Mouse (Mus musculus): Measurements from ENCODE around the gene Gabrp. TPM values are rescaled to one million over a fixed set of nuclear protein-coding genes. Genes with fewer than 3 reads are reported as not detected.
A peak's percentile ranks its signal among the peaks of the same experiment; 100 is the strongest.

Gene Gabrp
- total and polyA plus RNA-seq, 3 experiments = 0.08 TPM; not detected in 2

DNA sequence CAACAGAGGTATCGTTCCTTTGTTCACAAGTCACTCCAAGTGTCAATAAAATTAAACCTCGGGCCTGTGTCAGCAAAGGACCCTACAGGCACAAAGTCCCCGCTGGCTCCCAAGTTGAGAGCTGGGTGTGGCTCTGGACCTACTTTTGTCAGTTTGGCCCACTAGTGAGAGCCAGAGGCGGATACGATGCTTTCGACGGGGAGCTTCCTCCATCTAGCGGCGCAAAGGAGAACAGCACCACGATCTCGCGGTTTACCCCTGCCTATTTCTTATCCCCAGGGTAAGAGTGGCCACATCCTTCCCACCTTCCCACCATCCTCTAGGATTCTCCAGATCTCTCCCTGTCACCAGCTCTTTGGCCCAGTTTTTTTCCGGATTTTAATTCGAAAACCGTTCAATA is 35.5 kb upstream of the Gabrp start:
- no peaks in the 10 kb centered on the region for H3K9me3 ChIP-seq (replicated peaks; ENCODE audit: low read length)
- peaks cover 2 to 4% of the 10 kb centered on the region in 2 experiments; a peak in 1 of 4 replicates for H3K4me1 ChIP-seq (ENCODE audit: control insufficient read depth in 1 of 2, insufficient read depth in 2 of 2)
- no peaks in the 10 kb centered on the region for H3K27me3 ChIP-seq (replicated peaks)
- H3K79me2 ChIP-seq (replicated peaks; ENCODE audit: control insufficient read depth, extremely low read depth, insufficient read depth, poor library complexity, severe bottlenecking) = no peaks in the 10 kb centered on the region
- TF ChIP-seq KAT2A (IDR thresholded peaks at IDR 0.05; ENCODE audit: insufficient replicate concordance, low read length) = no peak
- TF ChIP-seq TCF12 (IDR thresholded peaks at IDR 0.05; ENCODE audit: low read depth, low read length) = no peak
- TF ChIP-seq MAFK (IDR thresholded peaks at IDR 0.05; ENCODE audit: insufficient replicate concordance, low read length) = no peak
- TF ChIP-seq BHLHE40 (IDR thresholded peaks at IDR 0.05; ENCODE audit: low read depth, low read length) = no peak
- TF ChIP-seq ELF1 (IDR thresholded peaks at IDR 0.05; ENCODE audit: low read depth, low read length) = peak; percentile 33; the same call in 1 of the 2 replicates
- no peak for TF ChIP-seq USF1 (IDR thresholded peaks at IDR 0.05; ENCODE audit: low read depth, low read length)
- peak; percentile 56; the same call in 1 of the 2 replicates for TF ChIP-seq NELFE (IDR thresholded peaks at IDR 0.05; ENCODE audit: low read depth, low read length)
- no peak for TF ChIP-seq PAX5 (IDR thresholded peaks at IDR 0.05; ENCODE audit: low read length)
- TF ChIP-seq ETS1 (conservative IDR thresholded peaks at IDR 0.05; ENCODE audit: low read depth, low read length) = no peak
- no peak for TF ChIP-seq UBTF (IDR thresholded peaks at IDR 0.05; ENCODE audit: low read depth, low read length)
- TF ChIP-seq IRF4 (IDR thresholded peaks at IDR 0.05; ENCODE audit: low read depth, low read length) = peak; percentile 35; the same call in 1 of the 2 replicates
- no peak for TF ChIP-seq MXI1 (IDR thresholded peaks at IDR 0.05; ENCODE audit: low read depth, low read length)
- TF ChIP-seq HCFC1 (IDR thresholded peaks at IDR 0.05; ENCODE audit: low read depth, low read length) = no peak
- TF ChIP-seq EP300 (IDR thresholded peaks at IDR 0.05; ENCODE audit: low read length) = no peak
- no peak for TF ChIP-seq ZKSCAN1 (IDR thresholded peaks at IDR 0.05; ENCODE audit: borderline replicate concordance, low read depth, low read length)
- no peak for TF ChIP-seq GABPA (IDR thresholded peaks at IDR 0.05; ENCODE audit: insufficient replicate concordance, low read depth, low read length)
- TF ChIP-seq RCOR1 (conservative IDR thresholded peaks at IDR 0.05; ENCODE audit: low read depth, low read length) = 0 out of 2 replicates have a peak, but pooled peaks have one; percentile 30
- peak; percentile 70 for TF ChIP-seq ZC3H11A (IDR thresholded peaks at IDR 0.05; ENCODE audit: low read depth, low read length)
- no peak for TF ChIP-seq JUN (IDR thresholded peaks at IDR 0.05; ENCODE audit: insufficient read depth, low read depth, low read length)
- TF ChIP-seq MYC (IDR thresholded peaks at IDR 0.05; ENCODE audit: low read depth, low read length) = 0 out of 2 replicates have a peak, but pooled peaks have one; percentile 38
- TF ChIP-seq RAD21 (IDR thresholded peaks at IDR 0.05; ENCODE audit: low read depth, low read length) = peak; percentile 99
- no peak for TF ChIP-seq POLR2A (IDR thresholded peaks at IDR 0.05; ENCODE audit: low read depth, low read length)
- TF ChIP-seq E2F4 (IDR thresholded peaks at IDR 0.05; ENCODE audit: insufficient replicate concordance, low read depth, low read length) = 0 out of 2 replicates have a peak, but pooled peaks have one; percentile 29
- peak; percentile 88 for TF ChIP-seq SMC3 (IDR thresholded peaks at IDR 0.05; ENCODE audit: low read depth, low read length)
- 0 out of 2 replicates have a peak, but pooled peaks have one; percentile 33 for TF ChIP-seq MAZ (IDR thresholded peaks at IDR 0.05; ENCODE audit: low read depth, low read length)
- no peak for TF ChIP-seq CHD2 (IDR thresholded peaks at IDR 0.05; ENCODE audit: low read length)
- no peak for TF ChIP-seq NRF1 (IDR thresholded peaks at IDR 0.05; ENCODE audit: low read depth, low read length)
- peak; percentile 92 to 97 for TF ChIP-seq CTCF (conservative IDR thresholded peaks at IDR 0.05 in 1 of 2, IDR thresholded peaks at IDR 0.05 in 1 of 2; ENCODE audit: low read depth in 2 of 2, low read length in 2 of 2)
- no peak for TF ChIP-seq JUND (conservative IDR thresholded peaks at IDR 0.05; ENCODE audit: low read depth, low read length)
- TF ChIP-seq CHD1 (IDR thresholded peaks at IDR 0.05; ENCODE audit: low read depth, low read length) = no peak
- TF ChIP-seq MEF2A (IDR thresholded peaks at IDR 0.05; ENCODE audit: borderline replicate concordance, low read depth, low read length) = peak; percentile 26; the same call in 1 of the 2 replicates
- TF ChIP-seq ZMIZ1 (IDR thresholded peaks at IDR 0.05; ENCODE audit: low read depth, low read length) = no peak
- in situ Hi-C loops (cut with MboI; ENCODE audit: low pct_ligation_motif_present, low pct_unique_long_range_greater_than_20kb, low sequenced_read_pairs) (loop anchor here (5.0 kb wide), 1 partner anchor 437 kb away; no protein-coding TSS in a partner anchor), dilution Hi-C loops (cut with MboI; ENCODE audit: extremely low pct_ligation_motif_present, extremely low pct_unique_long_range_greater_than_20kb, low sequenced_read_pairs) (no loop called here)
- H3K4me3 ChIP-seq (replicated peaks in 1 of 3; ENCODE audit: low read depth in 2 of 3, low read length in 2 of 3, poor library complexity in 1 of 3) = no peak overlapping the region
- H3K4me2 ChIP-seq (ENCODE audit: insufficient read depth, low read depth, poor library complexity, severe bottlenecking) = no peak overlapping the region
- no peaks in the 10 kb centered on the region for H3K36me3 ChIP-seq (replicated peaks in 1 of 2; ENCODE audit: control insufficient read depth in 1 of 2, insufficient read depth in 1 of 2, low read length in 1 of 2)
- no peak overlapping the region for H3K9ac ChIP-seq (ENCODE audit: insufficient read depth, low read depth)
- no peak overlapping the region for H3K27ac ChIP-seq (ENCODE audit: insufficient read depth, low read depth)
- peak; percentile 72 for DNase-seq (ENCODE audit: extremely low read depth)
